Mouse (Mus musculus) urinary bladder, postnatal 36 days (tissue): ENCODE results near the gene Spata13.
A peak's percentile ranks its signal among the peaks of the same experiment; 100 is the strongest.

ENCODE experiments used
- DNase-seq, 2 experiments: peaks; one replicate each; pipeline ENCODE4 v3.0.0; 2022; ENCODE audit warnings: low spot score in 2 of 2, mixed read lengths in 1 of 2

Spata13 gene

DNA sequence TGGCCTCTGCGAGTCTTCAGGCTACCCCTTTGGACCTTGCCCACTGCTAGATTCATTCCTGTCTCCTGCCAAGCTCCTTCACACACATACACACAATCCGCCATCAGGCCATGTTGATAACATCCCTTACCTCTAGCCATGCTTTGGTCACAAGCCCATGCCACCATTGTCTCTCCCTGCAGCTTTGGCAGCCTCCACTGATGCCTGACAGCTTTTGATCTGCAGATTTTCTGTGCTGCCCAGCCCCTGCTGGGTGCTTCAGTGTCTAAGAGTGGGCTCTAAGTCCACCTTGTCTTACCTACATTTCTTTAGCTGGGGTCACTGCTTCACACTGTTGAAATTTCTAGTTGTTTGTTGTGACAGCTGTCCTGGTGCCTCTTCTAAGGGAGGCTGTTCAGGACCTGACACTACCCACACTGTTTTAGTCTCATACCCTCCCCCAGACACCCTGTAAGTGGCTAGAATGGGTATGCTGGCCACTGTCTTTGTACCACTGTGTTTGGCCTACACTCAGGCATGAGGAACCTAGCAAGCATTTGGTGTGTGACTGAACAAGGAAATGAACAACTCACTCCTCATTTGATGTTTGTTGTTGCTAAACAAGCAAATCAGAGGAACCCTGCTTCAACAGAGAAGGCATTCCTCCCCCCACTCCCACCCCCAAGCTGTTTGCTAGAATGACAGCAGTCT, 43.0 kb downstream of the Spata13 start:
- DNase-seq, result no peak

DNA sequence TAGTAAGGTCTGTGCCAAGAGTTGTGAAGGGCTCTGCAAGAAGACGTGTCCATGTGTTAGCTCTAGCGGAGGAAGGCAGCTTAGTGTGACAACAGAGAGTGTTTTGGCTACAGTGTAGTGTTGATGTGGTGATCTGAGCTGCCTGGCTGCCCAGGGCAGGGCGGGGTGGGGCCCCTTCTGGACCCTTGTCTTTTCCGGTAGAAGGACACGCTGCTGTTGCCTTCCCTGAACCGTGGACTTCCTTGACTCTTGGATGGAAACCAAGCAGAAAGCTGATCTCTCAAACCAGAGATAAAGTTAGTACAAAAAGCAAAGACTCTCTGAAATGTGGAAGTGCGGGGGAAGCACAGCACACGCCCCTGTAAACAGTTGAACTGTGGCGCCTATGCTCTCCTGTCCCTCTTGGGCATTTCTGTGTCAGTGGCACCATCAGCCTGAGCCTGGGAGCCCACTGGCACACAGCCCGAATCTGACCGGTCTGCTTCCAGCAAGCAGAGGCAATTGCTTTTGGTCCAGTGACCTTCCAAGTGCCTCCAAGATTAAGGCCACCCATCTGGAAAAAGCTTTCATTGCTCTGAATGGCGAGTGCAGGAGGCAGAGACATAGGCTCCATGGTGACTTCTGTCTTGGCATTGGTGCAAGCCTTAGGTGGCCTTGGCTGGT, 48.7 kb downstream of the Spata13 start:
- DNase-seq, result peak in 1 of 2 experiments; percentile 62

DNA sequence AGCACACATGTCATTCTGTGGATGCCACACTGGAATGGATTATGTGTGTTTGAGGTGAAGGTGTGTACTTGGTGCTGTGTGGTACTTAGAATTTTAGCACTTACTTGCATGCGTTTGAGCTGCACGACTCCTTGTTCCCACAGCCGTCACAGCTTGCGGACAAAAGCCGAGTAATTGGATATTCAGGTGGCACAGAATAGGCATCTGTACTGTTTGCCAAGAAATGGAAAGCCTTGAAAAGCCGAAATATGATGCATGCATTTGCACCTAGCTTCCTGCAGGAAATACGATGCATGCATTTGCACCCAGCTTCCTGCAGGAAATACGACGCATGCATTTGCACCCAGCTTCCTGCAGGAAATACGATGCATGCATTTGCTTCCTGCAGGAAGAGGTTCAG, 50.2 kb downstream of the Spata13 start:
- DNase-seq, result no peak

DNA sequence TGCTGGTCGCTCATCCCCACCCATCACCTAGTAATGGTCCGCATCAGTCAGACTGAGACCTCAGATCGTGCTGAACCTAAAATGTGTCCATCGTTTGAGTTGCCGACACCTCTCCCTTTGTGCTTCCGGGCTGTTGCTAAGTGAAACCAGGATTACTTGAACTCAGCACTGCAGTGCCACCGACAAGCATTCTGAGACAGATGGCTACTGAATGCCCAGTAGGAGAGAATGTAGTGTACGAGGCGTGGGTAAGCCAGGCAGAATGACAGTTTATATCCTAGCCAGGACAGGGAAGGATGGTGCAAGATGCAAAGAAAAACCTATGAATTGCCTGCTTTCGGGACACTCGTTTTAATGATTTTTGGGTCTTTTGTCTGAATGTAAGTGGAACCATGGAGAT, 52.9 kb downstream of the Spata13 start:
- no peak for DNase-seq

DNA sequence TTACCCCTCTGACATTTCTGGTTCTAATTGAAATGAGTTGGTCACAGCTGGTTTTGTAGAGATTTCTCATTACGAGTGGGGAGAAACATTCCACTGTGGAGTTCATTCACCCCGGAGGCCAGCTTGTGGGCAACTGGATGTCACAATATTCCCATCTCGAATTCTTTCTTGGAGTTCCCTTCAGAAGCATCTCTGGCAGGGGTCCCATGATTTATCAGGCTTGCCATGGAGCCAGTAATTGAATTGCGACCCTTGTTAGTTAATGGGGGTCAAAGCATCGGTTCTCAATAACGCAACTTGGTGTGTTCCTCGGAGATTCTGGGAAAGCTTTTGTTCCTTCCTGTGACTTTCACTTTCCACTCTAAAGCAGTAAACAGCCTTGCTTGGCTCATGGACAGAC, 53.4 kb downstream of the Spata13 start:
- no peak for DNase-seq

DNA sequence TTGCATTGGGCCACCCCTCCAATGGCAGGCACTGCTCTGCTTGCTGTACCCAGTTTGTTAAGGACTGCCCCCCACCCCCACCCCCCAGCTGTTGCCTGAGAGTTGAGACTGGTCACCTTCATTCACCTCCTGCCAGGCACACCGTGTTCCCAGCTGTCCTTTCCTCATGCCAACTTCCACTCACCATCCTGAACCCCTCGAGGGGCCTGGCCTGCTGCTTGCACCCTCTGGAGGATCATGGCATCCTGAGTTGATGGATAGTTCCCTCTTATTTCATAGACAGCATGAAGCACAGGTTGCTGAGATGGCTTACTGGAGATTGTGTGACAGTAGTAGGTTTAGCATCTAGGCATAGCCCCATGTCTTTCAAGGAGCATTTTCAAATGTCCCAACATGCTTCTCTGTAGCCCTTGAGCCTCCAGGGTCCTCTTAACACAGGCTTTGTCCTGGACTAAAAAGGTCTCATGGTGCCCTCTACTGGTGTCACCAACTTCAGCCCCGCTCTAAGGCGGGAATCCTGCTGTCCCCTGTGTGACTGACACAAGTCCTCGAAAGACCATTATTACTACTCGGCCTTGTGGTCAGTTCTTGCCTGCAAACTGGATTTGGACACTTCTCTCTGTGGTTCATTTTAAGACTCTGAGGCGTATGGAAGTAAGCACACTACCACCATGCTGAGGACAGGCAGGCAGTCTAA, 54.9 kb downstream of the Spata13 start:
- DNase-seq, result peak in 1 of 2 experiments; percentile 53

DNA sequence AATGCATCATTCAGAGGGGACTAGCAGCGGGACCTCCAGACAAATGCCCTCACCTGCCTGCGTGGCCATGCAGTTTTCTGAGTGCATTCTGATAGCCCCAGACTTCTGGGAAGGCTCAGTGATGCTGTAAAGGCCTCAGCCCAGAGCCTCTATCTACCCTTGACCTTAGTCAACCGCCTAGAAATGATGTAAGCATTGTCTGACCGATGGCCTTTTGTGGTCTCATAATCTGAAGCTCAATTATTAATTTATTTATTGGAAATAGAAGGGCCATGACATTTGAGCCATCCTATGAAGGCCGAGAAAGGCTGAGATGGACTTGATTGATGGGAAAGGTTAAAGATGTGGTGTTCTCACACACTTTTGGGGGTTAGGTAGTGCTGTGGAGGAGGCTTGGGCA, 56.0 kb downstream of the Spata13 start:
- no peak for DNase-seq

DNA sequence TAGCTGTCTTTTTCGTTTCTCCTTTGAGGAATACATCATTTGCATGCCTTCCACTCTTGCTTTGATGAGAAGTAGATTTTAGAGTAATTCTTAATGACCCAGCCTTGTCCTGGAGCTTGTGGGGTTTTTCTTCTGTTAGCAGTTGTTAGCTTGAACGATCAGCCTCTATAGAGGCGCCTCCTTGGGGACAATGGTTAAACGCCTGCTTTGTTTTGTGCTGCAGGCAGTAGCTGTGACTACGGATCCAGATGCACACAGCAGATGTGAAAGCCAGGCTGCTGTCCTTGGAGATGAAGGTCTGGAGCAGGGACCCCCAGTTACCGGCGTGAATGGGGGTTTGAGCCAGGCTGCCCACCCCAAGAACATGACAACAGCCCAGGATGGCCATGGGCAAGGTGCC, 56.8 kb downstream of the Spata13 start:
- DNase-seq, result no peak

DNA sequence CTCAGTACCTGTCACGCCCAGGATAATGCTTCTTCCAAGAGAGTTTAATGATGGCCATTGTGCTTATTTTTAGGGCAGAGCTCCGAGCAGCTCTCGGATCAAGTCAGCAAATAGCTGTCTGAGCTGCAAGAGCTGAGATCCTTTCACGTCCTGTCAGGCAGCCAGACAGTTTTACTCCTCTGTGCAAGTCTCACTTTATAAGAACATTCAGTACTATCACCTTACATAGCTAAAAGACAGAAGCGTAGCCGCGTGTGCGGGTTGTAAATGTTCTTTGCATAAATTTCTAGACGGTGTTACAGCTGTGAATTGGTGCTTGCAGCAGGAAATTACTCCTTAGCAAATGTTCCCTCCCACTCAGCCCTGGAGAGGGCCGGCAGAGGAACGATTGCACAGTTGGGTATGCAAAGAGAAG, 59.3 kb downstream of the Spata13 start:
- DNase-seq, result no peak

DNA sequence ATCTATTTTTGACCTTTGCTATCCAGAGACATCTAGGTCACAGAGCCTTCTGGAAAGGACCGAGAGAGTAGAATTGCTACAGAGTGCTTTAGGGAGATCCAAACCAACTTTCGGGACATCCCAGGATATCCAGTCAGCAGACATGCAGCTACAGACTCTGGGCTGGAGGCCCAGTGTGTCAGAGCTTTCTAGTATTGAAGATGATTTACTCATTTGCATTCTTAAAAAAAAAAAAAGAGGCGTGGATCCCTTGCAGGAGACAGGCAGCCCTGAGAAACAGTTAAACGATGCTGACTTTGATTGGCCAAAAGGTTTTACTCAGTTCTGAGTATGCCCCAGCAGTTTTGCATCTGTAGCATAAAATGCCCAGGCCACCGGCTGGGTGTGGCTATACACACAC, 59.9 kb downstream of the Spata13 start:
- DNase-seq, result no peak

DNA sequence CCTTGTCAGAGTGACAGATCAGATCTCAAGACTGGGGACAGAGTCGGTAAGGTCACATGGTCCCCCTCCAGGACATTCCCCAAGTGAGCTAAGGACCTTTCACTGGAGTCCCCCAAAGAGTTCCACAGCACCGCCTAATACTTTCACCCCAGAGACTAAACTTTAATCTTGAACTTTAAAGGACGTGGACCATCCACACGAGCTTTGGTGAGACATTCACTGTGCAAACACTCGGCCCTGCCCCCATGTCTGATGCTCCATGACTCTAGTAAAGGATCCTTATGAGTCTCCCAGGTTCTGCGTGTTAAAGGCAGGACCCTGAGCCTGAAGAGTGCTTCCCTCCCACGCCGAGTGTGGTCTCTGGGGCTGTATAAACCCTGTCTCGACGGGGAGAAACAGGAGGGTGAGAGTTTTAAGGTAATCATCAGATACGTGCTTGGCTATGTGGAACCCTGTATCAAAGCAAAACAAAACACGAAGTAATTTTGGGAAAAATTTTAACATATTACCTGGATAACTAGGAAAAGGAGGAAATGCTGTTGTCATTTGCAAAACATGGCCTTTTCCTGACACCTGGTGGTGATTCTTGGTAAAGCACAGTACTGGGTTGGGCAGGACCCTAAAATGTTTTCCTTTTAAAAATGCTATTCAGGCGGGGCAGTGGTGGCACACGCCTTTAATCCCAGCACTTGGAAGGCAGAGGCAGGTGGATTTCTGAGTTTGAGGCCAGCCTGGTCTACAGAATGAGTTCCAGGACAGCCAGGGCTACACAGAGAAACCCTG, 60.6 kb downstream of the Spata13 start:
- peak in 1 of 2 experiments; percentile 53 for DNase-seq

DNA sequence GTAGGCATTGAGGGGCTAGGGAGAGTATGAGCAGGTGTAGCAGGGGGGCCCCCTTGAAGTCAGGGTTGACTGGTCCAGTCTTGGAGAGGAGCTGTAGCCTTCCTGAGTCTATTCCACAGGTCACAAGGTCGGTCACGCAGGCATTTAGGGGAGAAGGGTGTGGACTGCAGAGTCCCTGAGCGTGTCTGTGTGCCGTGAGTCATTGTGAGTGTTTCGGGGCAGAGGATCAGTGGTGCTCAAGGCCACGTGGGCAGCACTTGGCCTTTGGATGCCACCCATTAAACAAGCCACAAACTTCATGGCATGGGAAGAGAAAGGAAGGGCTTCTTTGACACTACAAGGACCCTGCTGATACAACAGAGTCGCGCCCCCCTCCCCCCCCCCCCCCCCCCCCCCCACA, 63.5 kb downstream of the Spata13 start:
- no peak for DNase-seq

DNA sequence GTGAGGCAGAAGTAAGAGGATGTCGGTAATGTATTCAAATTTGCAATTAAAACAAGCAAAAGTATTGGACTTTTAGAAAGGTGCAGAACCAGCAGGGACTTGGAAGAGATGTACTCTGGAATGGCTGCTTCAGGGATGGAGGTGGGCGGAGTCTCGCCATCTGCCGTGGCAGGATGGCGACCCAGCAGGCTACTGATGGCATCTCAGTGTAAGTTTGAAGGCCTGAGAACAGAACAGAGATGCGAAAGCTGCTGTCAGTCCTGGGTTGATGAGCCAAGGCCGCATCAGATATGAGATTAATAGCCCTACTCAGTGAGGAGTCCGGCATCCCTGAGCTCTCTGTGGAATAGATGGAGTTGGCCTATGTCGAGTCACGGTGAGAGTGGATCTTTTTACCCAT, 65.2 kb downstream of the Spata13 start:
- no peak for DNase-seq

DNA sequence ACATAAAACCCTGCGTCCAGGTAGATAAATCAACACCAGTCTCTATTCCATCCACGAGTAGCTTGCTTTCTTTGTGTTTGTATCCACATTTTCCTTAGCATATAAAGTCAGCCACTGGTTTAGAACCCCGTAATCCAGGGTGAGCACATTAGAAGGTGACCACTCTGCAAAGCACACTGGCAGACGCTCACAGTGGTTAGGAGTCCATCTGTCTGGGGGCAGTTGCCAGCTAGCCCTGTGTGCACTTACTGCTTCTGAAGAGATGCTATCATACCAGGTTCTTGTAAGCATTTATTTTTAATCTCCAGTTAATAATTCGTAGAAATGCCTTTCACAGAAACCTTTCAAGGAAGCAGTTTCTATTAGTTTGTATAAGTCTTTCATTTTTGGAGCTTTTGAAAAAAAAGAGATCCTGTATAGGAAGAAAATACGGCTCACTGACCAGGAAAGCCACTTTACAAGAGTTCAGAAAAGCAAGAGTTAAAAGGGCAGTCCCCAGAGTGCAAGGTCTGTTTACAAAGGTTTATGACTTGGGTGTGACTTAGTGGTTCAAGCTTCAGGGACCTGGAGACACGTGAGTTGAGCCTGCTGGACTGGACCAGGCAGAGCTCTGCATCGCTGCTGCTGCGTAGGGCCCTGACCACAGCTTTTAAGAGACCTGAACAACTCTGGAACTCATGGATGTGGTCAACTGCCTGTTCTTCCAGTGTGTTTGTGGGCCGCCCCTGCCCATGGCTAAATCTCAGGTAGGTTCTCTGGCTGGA, 68.8 kb downstream of the Spata13 start:
- DNase-seq, result peak in 1 of 2 experiments; percentile 25

DNA sequence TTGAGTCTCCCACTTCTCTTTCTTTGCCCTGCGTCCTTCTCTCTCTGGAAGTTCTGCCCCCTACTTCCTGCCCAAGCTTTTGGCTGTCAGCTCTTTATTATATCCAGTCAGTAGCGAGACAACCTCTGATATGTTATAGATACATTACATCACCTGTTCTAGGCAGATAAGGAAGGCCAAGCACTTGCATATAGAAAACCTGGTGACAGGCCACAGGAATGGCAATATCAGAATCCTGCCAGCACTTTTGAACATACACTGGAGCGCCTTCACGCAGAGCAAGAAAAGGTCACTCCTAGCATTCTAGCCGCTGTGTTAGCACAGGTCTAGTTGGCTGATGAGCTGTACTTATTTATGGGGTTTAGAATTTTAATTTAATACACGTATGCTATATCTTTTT, 70.7 kb downstream of the Spata13 start:
- no peak for DNase-seq

DNA sequence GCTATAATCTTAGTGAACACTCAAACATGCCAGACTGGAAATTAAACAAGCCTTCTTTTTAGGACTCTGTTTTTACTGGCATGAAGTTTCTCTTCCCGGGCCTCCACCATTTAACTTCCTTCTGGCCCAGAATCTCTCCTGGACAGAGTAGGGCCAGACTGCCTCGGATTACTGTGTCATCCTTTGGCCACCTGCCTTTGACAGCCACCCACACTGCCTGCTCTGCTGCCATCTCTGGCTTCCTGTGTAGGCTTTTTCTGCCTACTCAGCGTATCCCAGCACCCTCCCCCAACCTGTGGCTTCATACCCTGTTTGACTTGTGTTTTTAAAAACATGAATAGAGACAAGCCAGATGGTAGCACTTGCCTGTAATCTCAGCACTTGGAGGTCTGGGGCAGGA, 71.2 kb downstream of the Spata13 start:
- DNase-seq, result peak; percentile 48 to 51

DNA sequence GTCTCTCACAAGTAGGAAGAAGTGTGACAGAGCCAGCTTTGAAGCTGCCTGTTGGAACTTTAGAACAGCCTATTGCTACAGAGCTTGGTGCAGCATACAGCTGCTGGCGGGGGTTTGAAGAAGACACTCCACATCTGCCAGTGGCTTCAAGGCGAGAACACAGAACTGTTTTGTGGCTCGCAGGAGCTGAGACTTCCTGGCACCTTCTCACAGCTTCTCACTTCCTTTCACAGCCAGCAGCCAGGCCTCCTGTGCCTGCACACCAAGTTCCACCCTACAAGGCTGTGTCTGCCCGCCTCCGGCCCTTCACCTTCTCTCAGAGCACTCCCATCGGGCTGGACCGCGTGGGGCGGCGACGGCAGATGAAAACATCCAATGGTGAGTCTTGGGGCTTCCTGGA, 75.4 kb downstream of the Spata13 start:
- no peak for DNase-seq

DNA sequence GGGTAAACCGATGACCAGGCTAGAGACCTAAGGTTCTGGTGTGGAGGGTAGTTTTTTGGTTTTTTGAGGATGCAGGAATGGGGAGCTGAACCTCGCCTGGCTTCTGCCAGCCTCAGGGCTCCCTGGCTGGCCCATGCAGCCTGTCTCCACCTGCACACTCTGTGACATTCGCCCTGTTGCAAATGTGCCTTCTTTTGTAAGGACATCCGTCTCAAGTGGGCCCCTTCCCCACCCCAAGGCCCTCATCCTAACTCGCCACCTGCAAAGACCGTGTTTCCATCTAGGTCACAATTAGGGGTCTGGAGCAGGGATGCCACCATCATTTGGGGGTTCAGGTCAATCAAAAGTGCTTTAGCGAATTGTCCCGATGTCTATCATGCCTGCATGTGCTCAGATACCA, 75.9 kb downstream of the Spata13 start:
- DNase-seq, result no peak

DNA sequence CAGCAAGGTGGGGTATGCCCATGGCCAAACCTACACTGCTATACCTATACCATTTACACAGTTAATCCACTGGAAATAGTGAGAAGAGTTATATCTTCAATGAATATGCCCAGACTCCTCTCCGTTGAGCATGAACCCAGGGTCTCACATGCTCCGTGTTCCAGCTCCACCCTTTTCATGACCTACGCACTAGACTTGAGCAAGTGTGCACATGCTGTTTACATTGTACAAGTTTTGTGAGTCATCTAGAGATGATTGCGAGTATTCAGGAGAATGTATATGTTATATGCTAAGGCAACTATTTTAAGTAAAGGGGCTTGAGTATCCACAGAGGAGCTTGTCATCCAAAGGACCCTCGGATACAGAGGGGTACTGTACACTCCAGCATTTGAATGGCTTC, 77.4 kb downstream of the Spata13 start:
- DNase-seq, result no peak

DNA sequence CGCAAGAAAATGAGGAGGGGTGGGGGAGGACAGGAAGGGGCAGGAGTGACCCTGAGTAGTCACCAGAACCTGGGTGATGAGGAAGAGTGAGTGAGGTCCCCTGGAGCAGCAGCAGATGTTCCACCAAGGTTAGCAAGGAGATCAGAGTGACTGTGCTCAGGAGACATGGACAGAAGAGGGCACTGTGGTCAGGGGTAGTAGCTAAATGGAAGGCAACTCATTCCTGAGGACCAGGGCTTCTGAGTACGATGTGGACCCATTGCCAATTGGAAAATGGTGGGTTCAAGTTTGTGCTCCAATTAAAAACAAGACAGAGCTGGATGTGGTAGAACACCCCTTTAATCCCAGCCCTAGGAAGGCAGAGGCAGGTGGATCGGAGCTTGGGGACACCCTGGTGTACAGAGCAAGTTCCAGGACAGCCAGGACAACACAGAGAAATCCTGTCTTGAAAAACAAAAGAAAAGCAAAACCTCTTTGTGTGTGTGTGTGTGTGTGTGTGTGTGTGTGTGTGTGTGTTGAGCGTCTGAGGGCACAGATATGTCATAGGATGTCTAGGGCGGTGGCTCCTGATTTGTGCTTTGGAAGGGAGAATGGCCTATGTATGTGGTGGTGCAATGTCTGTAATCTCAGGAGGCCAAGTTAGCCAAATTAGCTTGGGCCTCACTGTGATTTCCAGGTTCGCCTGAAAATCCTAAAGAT, 77.9 kb downstream of the Spata13 start:
- DNase-seq, result no peak

DNA sequence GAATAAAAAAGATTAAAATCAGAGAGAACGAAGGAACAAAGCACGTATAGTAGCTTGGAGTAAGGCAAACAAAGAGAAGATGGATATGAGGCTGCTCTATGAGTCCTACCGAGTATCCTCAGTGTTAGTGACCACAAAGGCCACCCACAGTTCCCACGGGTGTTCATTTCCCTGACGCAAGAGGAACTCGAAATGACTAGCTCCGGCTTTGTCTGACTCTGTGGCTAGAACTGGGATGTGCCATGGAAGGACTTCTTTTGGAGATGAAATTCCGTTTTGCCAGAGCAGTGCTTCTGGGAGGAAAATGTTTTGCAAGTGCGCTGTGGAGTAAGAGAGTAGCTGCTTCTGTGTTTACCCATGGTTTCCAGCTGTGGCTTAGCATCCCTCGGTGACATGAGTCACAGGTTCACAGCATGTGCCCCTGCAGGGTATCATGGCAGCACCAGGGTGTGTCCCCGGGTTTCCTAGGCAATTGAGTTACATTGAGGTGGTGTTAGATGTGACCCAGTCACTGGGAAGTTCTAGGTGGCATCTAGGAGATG, 78.6 kb downstream of the Spata13 start:
- no peak for DNase-seq
